Mouse (Mus musculus): ENCODE results near the gene Aars.
"Not testable (repeated sequence)": the region's sequence is repeated elsewhere in the genome, so short reads cannot be mapped to it uniquely, and the experiment has no call there.

The Aars gene

GRCm38 (mm10) chr8:111032916-111033315 lies at the start of gene Aars:
Gene Aars, plus strand, starts transcription at chr8:111033144.
- DNase-seq (ENCODE audit: low spot score in 2 of 2): no peak

GRCm38 (mm10) chr8:110987805-110988744 lies 44.9 kb upstream of the Aars start:
- DNase-seq (ENCODE audit: low spot score in 2 of 2): no peak

- no peak for DNase-seq (ENCODE audit: low spot score in 2 of 2)
Observed at GRCm38 (mm10) chr8:110990017-110990416, 42.9 kb upstream of the Aars start.

- no peak for DNase-seq (ENCODE audit: low spot score in 2 of 2)
Observed at GRCm38 (mm10) chr8:110996641-110997430, 36.1 kb upstream of the Aars start.

GRCm38 (mm10) chr8:110997547-110998531 lies 35.1 kb upstream of the Aars start, which contains the start of gene Ddx19a:
Gene Ddx19a, minus strand, starts transcription at chr8:110997800.
- peak; percentile 78 to 92 for DNase-seq (ENCODE audit: low spot score in 2 of 2)

- not testable (repeated sequence) for DNase-seq (ENCODE audit: low spot score in 2 of 2)
Observed at GRCm38 (mm10) chr8:111010230-111010991, 22.5 kb upstream of the Aars start.

- DNase-seq (ENCODE audit: low spot score in 2 of 2): not testable (repeated sequence)
Observed at GRCm38 (mm10) chr8:111026609-111027008, 6.3 kb upstream of the Aars start.

- peak; percentile 76 to 88 for DNase-seq (ENCODE audit: low spot score in 2 of 2)
Observed at GRCm38 (mm10) chr8:111027391-111027937, 5.5 kb upstream of the Aars start.

- DNase-seq (ENCODE audit: low spot score in 2 of 2): no peak
Observed at GRCm38 (mm10) chr8:111029589-111029988, 3.4 kb upstream of the Aars start.

GRCm38 (mm10) chr8:111030045-111030444 lies 2.9 kb upstream of the Aars start:
- no peak for DNase-seq (ENCODE audit: low spot score in 2 of 2)

GRCm38 (mm10) chr8:111031572-111031971 lies 1.4 kb upstream of the Aars start, which contains the start of gene Ddx19b:
Gene Ddx19b, minus strand, starts transcription at chr8:111031751.
- DNase-seq (ENCODE audit: low spot score in 2 of 2): no peak

GRCm38 (mm10) chr8:111033482-111034215 lies 705 bp downstream of the Aars start:
- peak; percentile 94 to 96 for DNase-seq (ENCODE audit: low spot score in 2 of 2)

GRCm38 (mm10) chr8:111034276-111034675 lies 1.3 kb downstream of the Aars start:
- DNase-seq (ENCODE audit: low spot score in 2 of 2): peak in 1 of 2 experiments; percentile 68

- DNase-seq (ENCODE audit: low spot score in 2 of 2): no peak
Observed at GRCm38 (mm10) chr8:111036591-111036990, 3.6 kb downstream of the Aars start.

- no peak for DNase-seq (ENCODE audit: low spot score in 2 of 2)
Observed at GRCm38 (mm10) chr8:111042546-111042945, 9.6 kb downstream of the Aars start.

- no peak for DNase-seq (ENCODE audit: low spot score in 2 of 2)
Observed at GRCm38 (mm10) chr8:111044003-111044734, 11.2 kb downstream of the Aars start.

- no peak for DNase-seq (ENCODE audit: low spot score in 2 of 2)
Observed at GRCm38 (mm10) chr8:111048694-111049093, 15.8 kb downstream of the Aars start.

GRCm38 (mm10) chr8:111049106-111049505 lies 16.2 kb downstream of the Aars start:
- no peak for DNase-seq (ENCODE audit: low spot score in 2 of 2)

Measured in spleen, postnatal 10 days (tissue).